Mouse (Mus musculus): ENCODE measurements around the gene Hip1. TPM values are rescaled to one million over a fixed set of nuclear protein-coding genes. Genes with fewer than 3 reads are reported as not detected.
A peak's percentile ranks its signal among the peaks of the same experiment; 100 is the strongest.
"Not testable (repeated sequence)": the region's sequence is repeated elsewhere in the genome, so short reads cannot be mapped to it uniquely, and the experiment has no call there.

Hip1 gene
- total RNA-seq, 2 experiments from 2014 or later = 125 to 128 TPM

GRCm38 (mm10) chr5:135373601-135374000 is 171.3 kb downstream of the Hip1 start:
- no peak for DNase-seq (ENCODE audit: low spot score in 2 of 2)

GRCm38 (mm10) chr5:135371195-135371594 is 173.7 kb downstream of the Hip1 start:
- DNase-seq (ENCODE audit: low spot score in 2 of 2) = no peak

GRCm38 (mm10) chr5:135369787-135370654 is 174.9 kb downstream of the Hip1 start, which contains the start of gene Nsun5:
Gene Nsun5, plus strand, starts transcription at chr5:135369953.
- DNase-seq (ENCODE audit: low spot score in 2 of 2) = peak; percentile 90 to 97

GRCm38 (mm10) chr5:135369196-135369595 is 175.7 kb downstream of the Hip1 start:
- not testable (repeated sequence) for DNase-seq (ENCODE audit: low spot score in 2 of 2)

- DNase-seq (ENCODE audit: low spot score in 2 of 2) = no peak
These were observed 176.6 kb downstream of the Hip1 start for GRCm38 (mm10) chr5:135368312-135368711.

- no peak for DNase-seq (ENCODE audit: low spot score in 2 of 2)
These were observed 177.1 kb downstream of the Hip1 start for GRCm38 (mm10) chr5:135367841-135368240.

GRCm38 (mm10) chr5:135363540-135363939 is 181.4 kb downstream of the Hip1 start:
- DNase-seq (ENCODE audit: low spot score in 2 of 2) = no peak

- no peak for DNase-seq (ENCODE audit: low spot score in 2 of 2)
These were observed 182.3 kb downstream of the Hip1 start for GRCm38 (mm10) chr5:135362572-135362971.

GRCm38 (mm10) chr5:135359772-135360171 is 185.1 kb downstream of the Hip1 start:
- DNase-seq (ENCODE audit: low spot score in 2 of 2) = no peak

GRCm38 (mm10) chr5:135357556-135357955 is 187.4 kb downstream of the Hip1 start:
- DNase-seq (ENCODE audit: low spot score in 2 of 2) = peak; percentile 55 to 70

Small RNAs within 50 kb of the gene (microRNA-seq; reads per million reads assigned to microRNA genes)
- 0.85 reads per million for gene Mir7033

Other genes with a start within 250 kb of the Hip1 start
- gene Fkbp6, start 195.1 kb downstream of the Hip1 start, total RNA-seq (2021) = under 1 TPM; 0.32 to 0.36 TPM
- not detected for gene Trim50, start 191.8 kb downstream of the Hip1 start, total RNA-seq (2021)
- gene Nsun5, start 175.2 kb downstream of the Hip1 start, total RNA-seq (2021) = 10 to 100 TPM; 12.4 to 14.2 TPM
- 10 to 100 TPM; 22.1 to 23.6 TPM for gene Pom121, start 150.6 kb downstream of the Hip1 start, total RNA-seq (2021)
- not detected for gene Ccl26, start 18.4 kb upstream of the Hip1 start, total RNA-seq (2021)
- 1 to 10 TPM; 3.8 to 5.2 TPM for gene Ccl24, start 27.9 kb upstream of the Hip1 start, total RNA-seq (2021)
- gene Rhbdd2, start 87.5 kb upstream of the Hip1 start, total RNA-seq (2021) = 10 to 100 TPM; 14.9 to 18.9 TPM
- 10 to 100 TPM; 39.2 to 41.9 TPM for gene Por, start 124.9 kb upstream of the Hip1 start, total RNA-seq (2021)
- gene Tmem120a, start 199.3 kb upstream of the Hip1 start, total RNA-seq (2021) = 10 to 100 TPM; 11.9 to 15.8 TPM
- gene Styxl1, start 233.3 kb upstream of the Hip1 start, total RNA-seq (2021) = under 1 TPM; 0.47 to 0.49 TPM
- gene Mdh2, start 233.4 kb upstream of the Hip1 start, total RNA-seq (2021) = 100 to 1,000 TPM; 712 to 717 TPM